Mouse (Mus musculus) pancreas, adult 10 weeks (tissue): ENCODE results near the gene Cep250. TPM values are rescaled to one million over a fixed set of nuclear protein-coding genes. Genes with fewer than 3 reads are reported as not detected.

ENCODE experiments used
- polyA plus RNA-seq: library from polyadenylated mRNA; stranded (reverse); fragments of 350-450 nt; fragmentation: Illumina TruSeq; extraction: RNeasy Lipid Tissue Mini Kit (QIAGEN cat#74804); gene quantifications from one replicate; pipeline ENCODE4 v1.2.3, GENCODE M21; 2015; ENCODE audit warnings: low read depth, low replicate concordance; ENCODE audit not compliant: insufficient read depth

The Cep250 gene
- 3.5 TPM for polyA plus RNA-seq

GRCm38 (mm10) chr2:155956134-155957059, at the start of gene Cep250:
Cep250 (plus strand) TSS chr2:155956458.

GRCm38 (mm10) chr2:155929531-155930442, 26.5 kb upstream of the Cep250 start, which contains the start of gene Uqcc1:
Uqcc1 (minus strand) TSS chr2:155930310.

GRCm38 (mm10) chr2:155940681-155941080, 15.6 kb upstream of the Cep250 start, which contains the start of gene Gm15557:
Gm15557 (plus strand) TSS chr2:155940728.

GRCm38 (mm10) chr2:155945124-155945523, 11.1 kb upstream of the Cep250 start, which contains the start of gene Gdf5:
Gdf5 (minus strand) TSS chr2:155945367.

GRCm38 (mm10) chr2:156007888-156008532, 51.8 kb downstream of the Cep250 start, which contains the start of the genes 6430550D23Rik and Ergic3:
6430550D23Rik (minus strand) TSS chr2:156007977.
Ergic3 (plus strand) TSS chr2:156008045.

Other genes with a start within 250 kb of the Cep250 start
- 84.1 TPM for gene Edem2, start 227.0 kb upstream of the Cep250 start, polyA plus RNA-seq
- gene Gm17581, start 220.6 kb upstream of the Cep250 start, polyA plus RNA-seq: not detected
- 6.8 TPM for gene Procr, start 205.3 kb upstream of the Cep250 start, polyA plus RNA-seq
- 0.30 TPM for gene Mmp24, start 181.1 kb upstream of the Cep250 start, polyA plus RNA-seq
- gene BC029722, start 137.0 kb upstream of the Cep250 start, polyA plus RNA-seq: 13.2 TPM
- 16.0 TPM for gene Eif6, start 129.5 kb upstream of the Cep250 start, polyA plus RNA-seq
- gene Fam83c, start 121.6 kb upstream of the Cep250 start, polyA plus RNA-seq: not detected
- gene Uqcc1, start 26.1 kb upstream of the Cep250 start, polyA plus RNA-seq: 6.6 TPM
- not detected for gene Gm15557, start 15.7 kb upstream of the Cep250 start, polyA plus RNA-seq
- not detected for gene Gdf5, start 11.1 kb upstream of the Cep250 start, polyA plus RNA-seq
- 1.3 TPM for gene 6430550D23Rik, start 51.5 kb downstream of the Cep250 start, polyA plus RNA-seq
- gene Ergic3, start 51.6 kb downstream of the Cep250 start, polyA plus RNA-seq: 61.6 TPM
- not detected for gene Fer1l4, start 96.5 kb downstream of the Cep250 start, polyA plus RNA-seq
- gene Spag4, start 108.7 kb downstream of the Cep250 start, polyA plus RNA-seq: not detected
- 7.9 TPM for gene Cpne1, start 155.5 kb downstream of the Cep250 start, polyA plus RNA-seq
- gene Rbm12, start 155.5 kb downstream of the Cep250 start, polyA plus RNA-seq: 2.7 TPM
- gene Gm28036, start 170.6 kb downstream of the Cep250 start, polyA plus RNA-seq: 1.1 TPM
- 73.2 TPM for gene Romo1, start 187.6 kb downstream of the Cep250 start, polyA plus RNA-seq
- 16.7 TPM for gene Nfs1, start 187.7 kb downstream of the Cep250 start, polyA plus RNA-seq
- gene Rbm39, start 223.8 kb downstream of the Cep250 start, polyA plus RNA-seq: 104 TPM
- 4.7 TPM for gene Phf20, start 240.0 kb downstream of the Cep250 start, polyA plus RNA-seq